Mouse (Mus musculus): ENCODE measurements around the gene Hrg. TPM values are rescaled to one million over a fixed set of nuclear protein-coding genes. Genes with fewer than 3 reads are reported as not detected.
"Not testable (repeated sequence)": the region's sequence is repeated elsewhere in the genome, so short reads cannot be mapped to it uniquely, and the experiment has no call there.

The Hrg gene
- polyA plus RNA-seq, 1 experiment from 2014 or later: not detected

- no peak overlapping the region for H3K27ac ChIP-seq (ENCODE audit: poor library complexity, severe bottlenecking)
- no peaks in the 10 kb centered on the region for H3K9me3 ChIP-seq (replicated peaks)
- H3K9ac ChIP-seq: no peak overlapping the region
- ATAC-seq (ENCODE audit: insufficient number of reproducible peaks, low FRiP score): no peak
- H3K4me3 ChIP-seq: no peak overlapping the region
- H3K27me3 ChIP-seq (replicated peaks): no peaks in the 10 kb centered on the region
- H3K4me2 ChIP-seq: no peak overlapping the region
- WGBS: 60% methylated on average over 6 of the region's 6 CpGs
- H3K4me1 ChIP-seq (replicated peaks): no peaks in the 10 kb centered on the region
- H3K36me3 ChIP-seq: no peaks in the 10 kb centered on the region
These were observed 21.3 kb upstream of the Hrg start for GRCm38 (mm10) chr16:22929575-22929974.

- Histone ChIP-seq H3K4me1 (replicated peaks) (no peaks in the 10 kb centered on the region), H3K27me3 (replicated peaks) (no peaks in the 10 kb centered on the region), H3K36me3 (no peaks in the 10 kb centered on the region), H3K27ac (ENCODE audit: poor library complexity, severe bottlenecking) (no peak overlapping the region), H3K4me2 (no peak overlapping the region), H3K9ac (no peak overlapping the region), H3K9me3 (replicated peaks) (no peaks in the 10 kb centered on the region), H3K4me3 (no peak overlapping the region)
- WGBS: 78% methylated on average over 11 of the region's 11 CpGs
- no peak for ATAC-seq (ENCODE audit: insufficient number of reproducible peaks, low FRiP score)
These were observed 19.3 kb upstream of the Hrg start for GRCm38 (mm10) chr16:22931431-22932200.

- 83% methylated on average over 12 of the region's 12 CpGs for WGBS
- Histone ChIP-seq H3K4me3 (no peak overlapping the region), H3K27me3 (replicated peaks) (no peaks in the 10 kb centered on the region), H3K27ac (ENCODE audit: poor library complexity, severe bottlenecking) (no peak overlapping the region), H3K4me1 (replicated peaks) (no peaks in the 10 kb centered on the region), H3K9me3 (replicated peaks) (peaks cover 6% of the 10 kb centered on the region; the same call in 1 of the 2 replicates), H3K36me3 (no peaks in the 10 kb centered on the region), H3K4me2 (no peak overlapping the region), H3K9ac (no peak overlapping the region)
- no peak for ATAC-seq (ENCODE audit: insufficient number of reproducible peaks, low FRiP score)
These were observed 13.2 kb upstream of the Hrg start for GRCm38 (mm10) chr16:22937631-22938030.

- Histone ChIP-seq H3K4me2 (no peak overlapping the region), H3K27ac (ENCODE audit: poor library complexity, severe bottlenecking) (no peak overlapping the region), H3K4me3 (no peak overlapping the region), H3K36me3 (no peaks in the 10 kb centered on the region), H3K9ac (no peak overlapping the region), H3K4me1 (replicated peaks) (no peaks in the 10 kb centered on the region), H3K9me3 (replicated peaks) (peaks cover 6% of the 10 kb centered on the region; the same call in 1 of the 2 replicates), H3K27me3 (replicated peaks) (no peaks in the 10 kb centered on the region)
- ATAC-seq (ENCODE audit: insufficient number of reproducible peaks, low FRiP score): no peak
- 74% methylated on average over 2 of the region's 2 CpGs for WGBS
These were observed 12.3 kb upstream of the Hrg start for GRCm38 (mm10) chr16:22938541-22938940.

GRCm38 (mm10) chr16:22939120-22939695 lies 11.7 kb upstream of the Hrg start:
- Histone ChIP-seq H3K9ac (no peak overlapping the region), H3K9me3 (replicated peaks) (peaks cover 6% of the 10 kb centered on the region; the same call in 1 of the 2 replicates), H3K4me2 (no peak overlapping the region), H3K36me3 (no peaks in the 10 kb centered on the region), H3K4me1 (replicated peaks) (no peaks in the 10 kb centered on the region), H3K4me3 (no peak overlapping the region), H3K27me3 (replicated peaks) (no peaks in the 10 kb centered on the region), H3K27ac (ENCODE audit: poor library complexity, severe bottlenecking) (no peak overlapping the region)
- WGBS: 67% methylated on average over 8 of the region's 8 CpGs
- ATAC-seq (ENCODE audit: insufficient number of reproducible peaks, low FRiP score): no peak

- not testable (repeated sequence) for H3K27ac ChIP-seq (ENCODE audit: poor library complexity, severe bottlenecking); H3K36me3 ChIP-seq; H3K27me3 ChIP-seq (replicated peaks); ATAC-seq (ENCODE audit: insufficient number of reproducible peaks, low FRiP score); H3K9ac ChIP-seq; H3K4me3 ChIP-seq; H3K4me1 ChIP-seq (replicated peaks); H3K4me2 ChIP-seq; H3K9me3 ChIP-seq (replicated peaks)
These were observed 8.9 kb upstream of the Hrg start for GRCm38 (mm10) chr16:22941825-22942476.

GRCm38 (mm10) chr16:22947371-22947770 lies 3.5 kb upstream of the Hrg start:
- Histone ChIP-seq H3K4me1 (replicated peaks) (no peaks in the 10 kb centered on the region; the same call in 1 of the 2 replicates), H3K4me3 (no peak overlapping the region), H3K27me3 (replicated peaks) (no peaks in the 10 kb centered on the region), H3K4me2 (no peak overlapping the region), H3K9me3 (replicated peaks) (no peaks in the 10 kb centered on the region), H3K9ac (no peak overlapping the region), H3K36me3 (no peaks in the 10 kb centered on the region), H3K27ac (ENCODE audit: poor library complexity, severe bottlenecking) (no peak overlapping the region)
- 86% methylated on average over 2 of the region's 2 CpGs for WGBS
- ATAC-seq (ENCODE audit: insufficient number of reproducible peaks, low FRiP score): no peak

- Histone ChIP-seq H3K4me2 (no peak overlapping the region), H3K36me3 (no peaks in the 10 kb centered on the region), H3K27ac (ENCODE audit: poor library complexity, severe bottlenecking) (no peak overlapping the region), H3K27me3 (replicated peaks) (no peaks in the 10 kb centered on the region), H3K9ac (no peak overlapping the region), H3K4me3 (no peak overlapping the region), H3K9me3 (replicated peaks) (no peaks in the 10 kb centered on the region), H3K4me1 (replicated peaks) (peaks cover 4% of the 10 kb centered on the region; the same call in 1 of the 2 replicates)
- no peak for ATAC-seq (ENCODE audit: insufficient number of reproducible peaks, low FRiP score)
- WGBS: 28% methylated on average over 4 of the region's 4 CpGs
These were observed 2.2 kb downstream of the Hrg start for GRCm38 (mm10) chr16:22953069-22953468.

- Histone ChIP-seq H3K36me3 (no peaks in the 10 kb centered on the region), H3K4me3 (no peak overlapping the region), H3K4me2 (no peak overlapping the region), H3K4me1 (replicated peaks) (peaks cover 4% of the 10 kb centered on the region; the same call in 1 of the 2 replicates), H3K9ac (no peak overlapping the region), H3K27me3 (replicated peaks) (no peaks in the 10 kb centered on the region), H3K9me3 (replicated peaks) (no peaks in the 10 kb centered on the region), H3K27ac (ENCODE audit: poor library complexity, severe bottlenecking) (no peak overlapping the region)
- 68% methylated on average over 13 of the region's 13 CpGs for WGBS
- no peak for ATAC-seq (ENCODE audit: insufficient number of reproducible peaks, low FRiP score)
These were observed 4.7 kb downstream of the Hrg start for GRCm38 (mm10) chr16:22955397-22956084.

- H3K9ac ChIP-seq: no peak overlapping the region
- no peaks in the 10 kb centered on the region for H3K36me3 ChIP-seq
- no peak for ATAC-seq (ENCODE audit: insufficient number of reproducible peaks, low FRiP score)
- peaks cover 4% of the 10 kb centered on the region; the same call in 1 of the 2 replicates for H3K4me1 ChIP-seq (replicated peaks)
- no peak overlapping the region for H3K4me3 ChIP-seq
- no peak overlapping the region for H3K4me2 ChIP-seq
- 80% methylated on average over 11 of the region's 11 CpGs for WGBS
- H3K9me3 ChIP-seq (replicated peaks): no peaks in the 10 kb centered on the region
- no peak overlapping the region for H3K27ac ChIP-seq (ENCODE audit: poor library complexity, severe bottlenecking)
- no peaks in the 10 kb centered on the region for H3K27me3 ChIP-seq (replicated peaks)
These were observed 5.2 kb downstream of the Hrg start for GRCm38 (mm10) chr16:22956085-22956439.

GRCm38 (mm10) chr16:22961073-22961472 lies 10.2 kb downstream of the Hrg start:
- 85% methylated on average over 8 of the region's 8 CpGs for WGBS
- no peaks in the 10 kb centered on the region for H3K9me3 ChIP-seq (replicated peaks)
- H3K4me2 ChIP-seq: no peak overlapping the region
- no peaks in the 10 kb centered on the region for H3K27me3 ChIP-seq (replicated peaks)
- no peak overlapping the region for H3K27ac ChIP-seq (ENCODE audit: poor library complexity, severe bottlenecking)
- no peak overlapping the region for H3K4me3 ChIP-seq
- H3K36me3 ChIP-seq: no peaks in the 10 kb centered on the region
- H3K4me1 ChIP-seq (replicated peaks): no peaks in the 10 kb centered on the region
- no peak overlapping the region for H3K9ac ChIP-seq
- no peak for ATAC-seq (ENCODE audit: insufficient number of reproducible peaks, low FRiP score)
